Mouse (Mus musculus): ENCODE measurements at regions not wholly inside any gene's neighbourhood (a gene's known extent, or its start where the extent isn't known, plus 50 kb on each side); places are given as distances from the start of the nearest gene placed in this dataset.

DNA sequence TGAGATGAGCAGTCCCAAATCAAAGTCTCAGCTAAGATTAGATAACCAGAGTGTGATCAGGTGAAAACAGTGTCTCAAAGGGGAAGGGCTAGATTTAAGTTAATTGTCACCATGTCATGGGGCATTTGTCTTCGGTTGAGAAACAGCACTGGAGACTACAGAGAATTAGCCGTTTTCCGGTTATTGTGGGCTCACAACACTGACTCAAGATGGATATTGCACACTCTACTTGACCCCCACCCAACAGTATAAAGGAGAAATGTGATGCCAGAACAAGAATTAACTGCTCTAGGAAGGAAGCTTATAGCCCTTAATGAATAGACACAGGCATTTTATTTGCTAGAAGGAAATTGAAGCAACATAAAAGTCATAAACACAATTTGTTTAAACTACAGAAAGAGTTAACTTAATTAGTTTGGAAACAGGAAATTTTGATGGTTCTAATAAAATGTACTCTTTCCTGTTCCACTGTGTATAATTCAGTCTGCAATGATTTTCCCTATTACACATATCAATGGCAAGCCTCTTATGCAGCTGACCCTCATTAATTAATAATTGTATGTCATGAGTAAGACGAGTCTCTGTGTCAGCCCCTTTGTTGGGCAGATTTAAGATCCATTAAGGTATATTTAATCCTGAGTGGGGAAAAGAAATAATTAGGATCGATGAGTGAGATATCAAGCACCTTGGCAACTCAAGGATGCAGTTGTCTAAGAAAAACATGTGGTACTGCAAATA is 277.4 kb upstream of the Tmeff2 start:
- DNase-seq = no peak
- no peaks in the 10 kb centered on the region for H3K36me3 ChIP-seq (ENCODE audit: insufficient read depth)
- no peaks in the 10 kb centered on the region for H3K27me3 ChIP-seq (ENCODE audit: insufficient read depth, low read length)
- WGBS = 69% methylated on average over 5 of the region's 5 CpGs
- no peak overlapping the region for H3K27ac ChIP-seq (ENCODE audit: low read depth, low read length)
- no peak for TF ChIP-seq CTCF (IDR thresholded peaks at IDR 0.05; ENCODE audit: low read depth)
- H3K9me3 ChIP-seq (ENCODE audit: low read length) = no peaks in the 10 kb centered on the region
- no peak for ATAC-seq
- H3K4me2 ChIP-seq (ENCODE audit: low read depth) = no peak overlapping the region
- no peak overlapping the region for H3K9ac ChIP-seq
- no peaks in the 10 kb centered on the region for H3K4me1 ChIP-seq (ENCODE audit: insufficient read depth)
- H3K4me3 ChIP-seq (ENCODE audit: low read depth, low read length) = no peak overlapping the region

DNA sequence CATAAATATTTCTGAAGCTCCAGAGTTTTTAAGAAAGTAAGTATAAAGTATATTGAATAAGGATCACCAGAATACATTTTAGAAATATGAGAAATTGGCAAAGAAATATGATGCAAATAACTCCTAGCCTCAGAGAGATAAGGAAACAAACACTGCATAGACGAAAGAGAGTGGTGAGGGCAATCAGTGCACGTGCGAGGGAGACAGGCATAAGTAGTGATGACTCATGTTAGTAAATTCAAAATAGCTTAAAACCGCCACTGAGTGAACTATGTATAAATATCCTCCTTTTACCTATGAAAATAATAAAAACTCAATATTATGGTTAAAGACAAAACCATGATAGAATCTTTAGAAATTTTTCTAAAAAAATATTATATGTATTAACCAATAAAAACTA is 271.4 kb upstream of the Tmeff2 start:
- H3K9ac ChIP-seq = no peak overlapping the region
- H3K27me3 ChIP-seq (ENCODE audit: insufficient read depth, low read length) = no peaks in the 10 kb centered on the region
- no peak overlapping the region for H3K27ac ChIP-seq (ENCODE audit: low read depth, low read length)
- ATAC-seq (no peak), DNase-seq (no peak)
- no peaks in the 10 kb centered on the region for H3K36me3 ChIP-seq (ENCODE audit: insufficient read depth)
- WGBS = 81% methylated on average over 4 of the region's 4 CpGs
- no peaks in the 10 kb centered on the region for H3K4me1 ChIP-seq (ENCODE audit: insufficient read depth)
- no peak overlapping the region for H3K4me3 ChIP-seq (ENCODE audit: low read depth, low read length)
- H3K4me2 ChIP-seq (ENCODE audit: low read depth) = no peak overlapping the region
- no peaks in the 10 kb centered on the region for H3K9me3 ChIP-seq (ENCODE audit: low read length)
- no peak for TF ChIP-seq CTCF (IDR thresholded peaks at IDR 0.05; ENCODE audit: low read depth)

DNA sequence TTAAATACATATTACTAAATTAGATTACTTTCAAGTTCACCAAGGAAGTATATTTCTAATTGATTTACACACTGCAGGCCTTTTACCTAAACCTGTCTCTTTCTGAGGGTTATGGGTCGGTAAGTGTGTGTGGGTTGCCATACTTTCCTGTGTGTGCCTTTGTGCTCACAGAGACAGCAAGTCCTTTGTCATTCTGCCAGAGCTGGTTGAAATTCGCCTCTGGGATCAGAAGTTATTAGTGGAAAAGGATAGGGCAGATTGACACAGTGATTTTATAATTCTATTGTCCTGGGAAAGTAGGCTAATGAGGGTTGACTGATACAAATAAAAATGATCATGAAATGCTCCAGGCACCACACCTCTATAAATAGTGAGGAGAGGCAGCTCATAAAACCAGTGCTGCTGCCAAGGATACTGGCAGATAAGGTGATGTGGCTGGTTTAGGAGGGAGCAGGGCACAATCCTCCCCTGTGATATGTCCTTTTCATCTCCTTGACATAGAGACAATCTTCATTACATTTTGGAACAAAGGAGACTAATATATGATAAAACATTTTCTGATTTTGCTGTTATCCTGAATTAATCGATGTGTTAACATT is 270.9 kb upstream of the Tmeff2 start:
- Histone ChIP-seq H3K9ac (no peak overlapping the region), H3K36me3 (ENCODE audit: insufficient read depth) (no peaks in the 10 kb centered on the region), H3K27me3 (ENCODE audit: insufficient read depth, low read length) (no peaks in the 10 kb centered on the region), H3K4me2 (ENCODE audit: low read depth) (no peak overlapping the region), H3K9me3 (ENCODE audit: low read length) (no peaks in the 10 kb centered on the region), H3K27ac (ENCODE audit: low read depth, low read length) (no peak overlapping the region), H3K4me1 (ENCODE audit: insufficient read depth) (no peaks in the 10 kb centered on the region), H3K4me3 (ENCODE audit: low read depth, low read length) (no peak overlapping the region)
- WGBS = 57% methylated on average over 3 of the region's 3 CpGs
- TF ChIP-seq CTCF (IDR thresholded peaks at IDR 0.05; ENCODE audit: low read depth) = no peak
- DNase-seq (no peak), ATAC-seq (no peak)

- H3K27ac ChIP-seq (ENCODE audit: low read depth, low read length) = no peak overlapping the region
- WGBS = 45% methylated on average over 1 of the region's 1 CpGs
- no peak for ATAC-seq
- H3K9me3 ChIP-seq (ENCODE audit: low read length) = no peaks in the 10 kb centered on the region
- H3K4me2 ChIP-seq (ENCODE audit: low read depth) = no peak overlapping the region
- no peaks in the 10 kb centered on the region for H3K27me3 ChIP-seq (ENCODE audit: insufficient read depth, low read length)
- H3K4me1 ChIP-seq (ENCODE audit: insufficient read depth) = no peaks in the 10 kb centered on the region
- no peak overlapping the region for H3K4me3 ChIP-seq (ENCODE audit: low read depth, low read length)
- no peak for TF ChIP-seq CTCF (IDR thresholded peaks at IDR 0.05; ENCODE audit: low read depth)
- H3K9ac ChIP-seq = no peak overlapping the region
- no peak for DNase-seq
- no peaks in the 10 kb centered on the region for H3K36me3 ChIP-seq (ENCODE audit: insufficient read depth)
Measured at GRCm38 (mm10) chr1:50637992-50638391, 262.5 kb upstream of the Tmeff2 start.

DNA sequence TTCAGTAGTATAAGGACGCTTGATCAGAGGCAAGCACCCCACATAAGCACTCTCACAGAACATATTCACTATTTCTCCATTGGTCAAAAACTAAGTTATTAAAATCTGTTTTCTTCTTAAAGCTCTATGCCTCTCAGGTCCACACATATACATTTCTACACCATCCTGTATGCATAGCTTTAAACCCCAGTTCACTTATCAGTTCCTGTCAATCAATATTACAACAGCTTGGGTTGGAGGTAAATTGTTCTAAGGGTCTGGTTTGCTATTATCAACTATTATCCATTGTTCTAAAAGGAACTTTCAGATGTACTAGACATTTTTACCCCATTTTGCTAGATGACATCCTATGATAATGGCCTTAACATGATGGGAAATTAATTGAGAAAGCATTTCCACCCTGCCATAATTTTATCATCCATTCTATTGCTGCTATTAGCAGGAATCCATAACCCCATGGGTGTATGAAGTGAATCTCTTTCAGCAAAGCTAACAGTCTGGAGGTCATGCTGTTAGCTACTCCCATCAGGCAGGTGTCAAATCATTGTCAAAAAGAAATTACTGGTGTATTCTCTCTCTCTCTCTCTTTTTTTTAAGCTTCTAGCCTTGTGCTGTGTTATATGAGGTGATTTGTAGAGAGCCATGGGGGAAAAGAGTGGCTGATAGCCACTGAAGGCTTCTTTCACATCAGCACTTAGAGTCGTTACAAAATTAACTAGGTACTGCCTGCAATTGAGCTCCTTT is 253.3 kb upstream of the Tmeff2 start:
- no peak for TF ChIP-seq CTCF (IDR thresholded peaks at IDR 0.05; ENCODE audit: low read depth)
- Histone ChIP-seq H3K4me2 (ENCODE audit: low read depth) (no peak overlapping the region), H3K27me3 (ENCODE audit: insufficient read depth, low read length) (no peaks in the 10 kb centered on the region), H3K36me3 (ENCODE audit: insufficient read depth) (no peaks in the 10 kb centered on the region), H3K4me3 (ENCODE audit: low read depth, low read length) (no peak overlapping the region), H3K9ac (no peak overlapping the region), H3K27ac (ENCODE audit: low read depth, low read length) (no peak overlapping the region), H3K4me1 (ENCODE audit: insufficient read depth) (no peaks in the 10 kb centered on the region), H3K9me3 (ENCODE audit: low read length) (no peaks in the 10 kb centered on the region)
- WGBS = 74% methylated on average over 2 of the region's 2 CpGs
- DNase-seq (peak; percentile 2), ATAC-seq (peak; percentile 25; the same call in 1 of the 2 replicates)

- no peak overlapping the region for H3K4me2 ChIP-seq (ENCODE audit: low read depth)
- DNase-seq (no peak), ATAC-seq (no peak)
- no peaks in the 10 kb centered on the region for H3K36me3 ChIP-seq (ENCODE audit: insufficient read depth)
- no peak overlapping the region for H3K4me3 ChIP-seq (ENCODE audit: low read depth, low read length)
- H3K27me3 ChIP-seq (ENCODE audit: insufficient read depth, low read length) = no peaks in the 10 kb centered on the region
- no peak for TF ChIP-seq CTCF (IDR thresholded peaks at IDR 0.05; ENCODE audit: low read depth)
- H3K9me3 ChIP-seq (ENCODE audit: low read length) = no peaks in the 10 kb centered on the region
- 45% methylated on average over 3 of the region's 3 CpGs for WGBS
- H3K27ac ChIP-seq (ENCODE audit: low read depth, low read length) = no peak overlapping the region
- no peaks in the 10 kb centered on the region for H3K4me1 ChIP-seq (ENCODE audit: insufficient read depth)
- no peak overlapping the region for H3K9ac ChIP-seq
Measured at GRCm38 (mm10) chr1:50651974-50652665, 248.3 kb upstream of the Tmeff2 start.

Data from forebrain, postnatal 0 days (tissue).